Mouse (Mus musculus): ENCODE data around the gene Greb1.

DNA sequence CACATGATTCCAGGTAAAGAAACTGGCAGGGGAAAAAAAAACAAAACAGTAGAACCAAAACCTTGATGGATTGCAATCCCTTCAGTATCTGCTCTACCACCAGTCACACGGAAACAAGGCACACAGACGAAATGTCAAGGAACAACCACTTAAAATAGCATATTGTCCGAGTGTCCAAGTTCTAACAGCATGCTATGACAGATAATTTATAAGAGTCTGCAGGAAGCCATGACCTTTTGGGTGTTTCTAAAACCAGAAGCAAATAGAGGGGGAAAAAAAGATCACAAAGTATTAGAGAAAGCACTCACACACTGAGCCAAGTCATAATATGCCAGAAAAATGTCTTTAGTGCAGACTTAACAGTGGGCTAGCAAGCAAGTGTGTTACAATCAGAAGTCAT is 32.4 kb downstream of the Greb1 start:
- no peak for TF ChIP-seq CTCF (IDR thresholded peaks at IDR 0.05; ENCODE audit: insufficient read depth, low read depth, low read length)
- no peak for TF ChIP-seq POLR2A (IDR thresholded peaks at IDR 0.05; ENCODE audit: insufficient read depth, low read depth, low read length)
